Mouse (Mus musculus): ENCODE data around the gene Fbxl18.

The Fbxl18 gene

GRCm38 (mm10) chr5:142915231-142915630 lies 20.0 kb upstream of the Fbxl18 start:
- DNase-seq (ENCODE audit: low spot score) = no peak

- DNase-seq (ENCODE audit: low spot score) = no peak
Observed at GRCm38 (mm10) chr5:142912739-142913138, 17.5 kb upstream of the Fbxl18 start.

GRCm38 (mm10) chr5:142912320-142912719 lies 17.1 kb upstream of the Fbxl18 start:
- no peak for DNase-seq (ENCODE audit: low spot score)

GRCm38 (mm10) chr5:142911629-142912028 lies 16.4 kb upstream of the Fbxl18 start:
- DNase-seq (ENCODE audit: low spot score) = no peak

GRCm38 (mm10) chr5:142909576-142910278 lies 14.5 kb upstream of the Fbxl18 start:
- no peak for DNase-seq (ENCODE audit: low spot score)

- no peak for DNase-seq (ENCODE audit: low spot score)
Observed at GRCm38 (mm10) chr5:142908941-142909575, 13.8 kb upstream of the Fbxl18 start.

GRCm38 (mm10) chr5:142907803-142908559 lies 12.8 kb upstream of the Fbxl18 start:
- peak; percentile 87 for DNase-seq (ENCODE audit: low spot score)

- DNase-seq (ENCODE audit: low spot score) = peak; percentile 44
Observed at GRCm38 (mm10) chr5:142907048-142907802, 12.0 kb upstream of the Fbxl18 start.

GRCm38 (mm10) chr5:142906532-142907047 lies 11.4 kb upstream of the Fbxl18 start, which contains the start of gene Actb:
TSS of gene Actb (minus strand) at chr5:142906754.
- peak; percentile 92 for DNase-seq (ENCODE audit: low spot score)

- DNase-seq (ENCODE audit: low spot score) = peak; percentile 98
Observed at GRCm38 (mm10) chr5:142905725-142906531, 10.7 kb upstream of the Fbxl18 start.

- no peak for DNase-seq (ENCODE audit: low spot score)
Observed at GRCm38 (mm10) chr5:142905038-142905695, 9.9 kb upstream of the Fbxl18 start.

- no peak for DNase-seq (ENCODE audit: low spot score)
Observed at GRCm38 (mm10) chr5:142904208-142905037, 9.2 kb upstream of the Fbxl18 start.

GRCm38 (mm10) chr5:142903470-142904207 lies 8.4 kb upstream of the Fbxl18 start:
- no peak for DNase-seq (ENCODE audit: low spot score)

- DNase-seq (ENCODE audit: low spot score) = no peak
Observed at GRCm38 (mm10) chr5:142902506-142903314, 7.5 kb upstream of the Fbxl18 start.

GRCm38 (mm10) chr5:142901846-142902505 lies 6.8 kb upstream of the Fbxl18 start:
- DNase-seq (ENCODE audit: low spot score) = no peak

GRCm38 (mm10) chr5:142901355-142901802 lies 6.2 kb upstream of the Fbxl18 start:
- DNase-seq (ENCODE audit: low spot score) = peak; percentile 69

GRCm38 (mm10) chr5:142900651-142901050 lies 5.4 kb upstream of the Fbxl18 start:
- no peak for DNase-seq (ENCODE audit: low spot score)
